Mouse (Mus musculus) CH12.LX (cell line): ENCODE results near the gene Clcnka. TPM values are rescaled to one million over a fixed set of nuclear protein-coding genes. Genes with fewer than 3 reads are reported as not detected.

Experiments
- DNase-seq: peaks from one replicate; pipeline ENCODE4 v3.0.0-alpha.2; 2013; ENCODE audit errors: extremely low read depth
- H3K27ac ChIP-seq: 2 replicates; pipeline ENCODE4 v1.5.1; 2012; ENCODE audit warnings: low read depth, mild to moderate bottlenecking, control low read depth, moderate library complexity; ENCODE audit not compliant: insufficient read depth
- H3K27me3 ChIP-seq: replicated peaks from 2 replicates; pipeline ENCODE3; 2012; ENCODE audit warnings: inconsistent platforms
- H3K36me3 ChIP-seq, 2 experiments: replicated peaks in 1 of 2; 2 replicates each; pipeline versions ENCODE3 to v1.6.1; 2012; ENCODE audit warnings: inconsistent platforms in 1 of 2, low read length in 1 of 2, mild to moderate bottlenecking in 1 of 2, mixed read lengths in 1 of 2, moderate library complexity in 1 of 2; ENCODE audit not compliant: control insufficient read depth in 1 of 2, insufficient read depth in 1 of 2
- H3K4me1 ChIP-seq, 2 experiments: 2 replicates each; pipeline ENCODE4 v1.6.1; 2012; ENCODE audit warnings: inconsistent platforms in 1 of 2, moderate library complexity in 1 of 2; ENCODE audit not compliant: insufficient read depth in 2 of 2, control insufficient read depth in 1 of 2
- H3K4me2 ChIP-seq: 2 replicates; pipeline ENCODE4 v1.6.1; 2012; ENCODE audit warnings: low read depth, mild to moderate bottlenecking, control low read depth; ENCODE audit not compliant: poor library complexity, insufficient read depth, severe bottlenecking
- H3K4me3 ChIP-seq, 3 experiments: fragments of 150-350 bp in 1 of 3; sonication (generic) in 1 of 3; replicated peaks in 1 of 3; 2 replicates each; pipeline versions ENCODE3 to v1.5.1; 2011 to 2012; ENCODE audit warnings: low read depth in 2 of 3, low read length in 2 of 3, mild to moderate bottlenecking in 2 of 3, moderate library complexity in 2 of 3, control low read depth in 1 of 3, improper control_type of control experiment in 1 of 3, inconsistent platforms in 1 of 3, mixed read lengths in 1 of 3; ENCODE audit not compliant: poor library complexity in 1 of 3
- H3K79me2 ChIP-seq: replicated peaks from 2 replicates; pipeline ENCODE4 v1.6.1; 2012; ENCODE audit warnings: mild to moderate bottlenecking, moderate library complexity; ENCODE audit not compliant: control insufficient read depth, poor library complexity, insufficient read depth, severe bottlenecking; ENCODE audit errors: extremely low read depth
- H3K9ac ChIP-seq: 2 replicates; pipeline ENCODE4 v1.6.1; 2012; ENCODE audit warnings: low read depth, mild to moderate bottlenecking, control low read depth, moderate library complexity; ENCODE audit not compliant: insufficient read depth
- H3K9me3 ChIP-seq: replicated peaks from 2 replicates; pipeline ENCODE3; 2012; ENCODE audit warnings: low read length, inconsistent platforms, mixed read lengths
- CHD2 ChIP-seq: IDR thresholded peaks from 2 replicates; pipeline ENCODE4 v1.6.1; 2011; ENCODE audit warnings: low read length, improper control_type of control experiment
- CTCF ChIP-seq, 2 experiments: IDR thresholded peaks in 1 of 2; conservative IDR thresholded peaks in 1 of 2; 2 replicates each; pipeline ENCODE4 v1.5.1; 2011 to 2012; ENCODE audit warnings: low read depth in 2 of 2, low read length in 2 of 2, improper control_type of control experiment in 1 of 2, inconsistent platforms in 1 of 2, mild to moderate bottlenecking in 1 of 2, moderate library complexity in 1 of 2
- E2F4 ChIP-seq: IDR thresholded peaks from 2 replicates; pipeline ENCODE4 v1.6.1; 2011; ENCODE audit warnings: low read depth, low read length, improper control_type of control experiment; ENCODE audit not compliant: insufficient replicate concordance
- ETS1 ChIP-seq: conservative IDR thresholded peaks from 2 replicates; pipeline ENCODE4 v1.6.1; 2012; ENCODE audit warnings: low read depth, mild to moderate bottlenecking, inconsistent platforms, low read length, improper control_type of control experiment, moderate library complexity
- JUN ChIP-seq: IDR thresholded peaks from 2 replicates; pipeline ENCODE4 v1.6.1; 2011; ENCODE audit warnings: low read depth, mild to moderate bottlenecking, low read length, improper control_type of control experiment, moderate library complexity; ENCODE audit not compliant: insufficient read depth
- MAX ChIP-seq: IDR thresholded peaks from 2 replicates; pipeline ENCODE4 v1.6.1; 2011; ENCODE audit warnings: low read length, improper control_type of control experiment
- MYC ChIP-seq: IDR thresholded peaks from 2 replicates; pipeline ENCODE4 v1.6.1; 2011; ENCODE audit warnings: low read depth, mild to moderate bottlenecking, improper control_type of control experiment, low read length
- NELFE ChIP-seq: IDR thresholded peaks from 2 replicates; pipeline ENCODE4 v1.6.1; 2011; ENCODE audit warnings: low read depth, low read length, improper control_type of control experiment
- NRF1 ChIP-seq: IDR thresholded peaks from 2 replicates; pipeline ENCODE4 v1.6.1; 2014; ENCODE audit warnings: low read depth, mild to moderate bottlenecking, inconsistent platforms, low read length, improper control_type of control experiment, moderate library complexity
- RAD21 ChIP-seq: IDR thresholded peaks from 2 replicates; pipeline ENCODE4 v1.6.1; 2011; ENCODE audit warnings: low read depth, mild to moderate bottlenecking, low read length, improper control_type of control experiment, moderate library complexity
- SIN3A ChIP-seq: IDR thresholded peaks from 2 replicates; pipeline ENCODE4 v1.6.1; 2012; ENCODE audit warnings: low read length, improper control_type of control experiment, inconsistent platforms
- SMC3 ChIP-seq: IDR thresholded peaks from 2 replicates; pipeline ENCODE4 v1.6.1; 2011; ENCODE audit warnings: low read depth, low read length, improper control_type of control experiment
- TBP ChIP-seq: conservative IDR thresholded peaks from 2 replicates; pipeline ENCODE4 v1.6.1; 2011; ENCODE audit warnings: low read depth, low read length, improper control_type of control experiment
- TCF12 ChIP-seq: IDR thresholded peaks from 2 replicates; pipeline ENCODE4 v1.6.1; 2014; ENCODE audit warnings: low read depth, mild to moderate bottlenecking, inconsistent platforms, low read length, improper control_type of control experiment
- UBTF ChIP-seq: IDR thresholded peaks from 2 replicates; pipeline ENCODE4 v1.6.1; 2012; ENCODE audit warnings: low read depth, mild to moderate bottlenecking, inconsistent platforms, low read length, improper control_type of control experiment, moderate library complexity
- USF1 ChIP-seq: IDR thresholded peaks from 2 replicates; pipeline ENCODE4 v1.6.1; 2014; ENCODE audit warnings: low read depth, mild to moderate bottlenecking, inconsistent platforms, low read length, improper control_type of control experiment
- ZC3H11A ChIP-seq: IDR thresholded peaks from 2 replicates; pipeline ENCODE4 v1.6.1; 2012; ENCODE audit warnings: low read depth, mild to moderate bottlenecking, inconsistent platforms, low read length, improper control_type of control experiment
- ZMIZ1 ChIP-seq: IDR thresholded peaks from 2 replicates; pipeline ENCODE4 v1.6.1; 2012; ENCODE audit warnings: low read depth, mild to moderate bottlenecking, inconsistent platforms, low read length, improper control_type of control experiment
- dilution Hi-C: fragments of 300-500 bp; cut with MboI; formaldehyde crosslinking; loops from 2 replicates; pipeline ENCODE4 v1.14.3; 2020; ENCODE audit warnings: low sequenced_read_pairs; ENCODE audit not compliant: extremely low pct_unique_long_range_greater_than_20kb, extremely low pct_ligation_motif_present
- in situ Hi-C: fragments of 300-500 bp; cut with MboI; formaldehyde crosslinking; loops from 3 replicates; pipeline ENCODE4 v1.14.3; 2019; ENCODE audit warnings: low sequenced_read_pairs, low pct_ligation_motif_present, low pct_unique_long_range_greater_than_20kb, mixed read lengths
- polyA plus RNA-seq: library from polyadenylated mRNA; unstranded; fragments of >175 nt; gene quantifications from 2 replicates; pipeline ENCODE4 v1.2.1, GENCODE M21; 2012; ENCODE audit warnings: low read depth; ENCODE audit not compliant: insufficient read length
- total RNA-seq, 2 experiments: library from RNA; depleted of rRNA; stranded (reverse); fragments of 300-350 nt in 1 of 2; fragments of >200 nt in 1 of 2; gene quantifications; 2 replicates each; pipeline ENCODE4 v1.2.3; 2012 to 2014

Clcnka gene
- total and polyA plus RNA-seq, 3 experiments = not detected

GRCm38 (mm10) chr4:141351972-141352371, 46.6 kb downstream of the Clcnka start:
- H3K27me3 ChIP-seq = peaks cover 68% of the 10 kb centered on the region
- H3K79me2 ChIP-seq = no peaks in the 10 kb centered on the region
- no peaks in the 10 kb centered on the region for H3K36me3 ChIP-seq
- no peaks in the 10 kb centered on the region for H3K9me3 ChIP-seq
- peaks cover 8 to 19% of the 10 kb centered on the region in 2 experiments; a peak in 3 of 4 replicates for H3K4me1 ChIP-seq
- no peak overlapping the region for H3K4me3 ChIP-seq
- no peak overlapping the region for H3K27ac ChIP-seq
- H3K4me2 ChIP-seq = no peak overlapping the region
- no peak for TF ChIP-seq ZMIZ1
- no peak overlapping the region for H3K9ac ChIP-seq
- DNase-seq = no peak
- dilution Hi-C loops (no loop called here), in situ Hi-C loops (no loop called here)

GRCm38 (mm10) chr4:141350015-141350414, 48.5 kb downstream of the Clcnka start:
- H3K9ac ChIP-seq = no peak overlapping the region
- no peak overlapping the region for H3K4me3 ChIP-seq
- peaks cover 5% of the 10 kb centered on the region for H3K9me3 ChIP-seq
- in situ Hi-C loops (no loop called here), dilution Hi-C loops (no loop called here)
- H3K4me2 ChIP-seq = no peak overlapping the region
- H3K27ac ChIP-seq = no peak overlapping the region
- no peak for DNase-seq
- peaks cover 8 to 19% of the 10 kb centered on the region in 2 experiments; a peak in 3 of 4 replicates for H3K4me1 ChIP-seq
- no peaks in the 10 kb centered on the region for H3K36me3 ChIP-seq
- H3K79me2 ChIP-seq = no peaks in the 10 kb centered on the region
- H3K27me3 ChIP-seq = peaks cover 78% of the 10 kb centered on the region
- TF ChIP-seq UBTF (no peak), ZC3H11A (no peak), SIN3A (no peak), CHD2 (no peak), TBP (no peak), E2F4 (no peak), ETS1 (no peak), NELFE (no peak), USF1 (no peak), MAX (no peak)

GRCm38 (mm10) chr4:141348616-141349015, 49.9 kb downstream of the Clcnka start:
- dilution Hi-C loops (no loop called here), in situ Hi-C loops (no loop called here)
- Histone ChIP-seq H3K27ac (no peak overlapping the region), H3K27me3 (peaks cover 75% of the 10 kb centered on the region), H3K4me2 (no peak overlapping the region), H3K9ac (no peak overlapping the region), H3K4me3 (no peak overlapping the region), H3K36me3 (no peaks in the 10 kb centered on the region), H3K9me3 (peaks cover 5% of the 10 kb centered on the region), H3K79me2 (no peaks in the 10 kb centered on the region), H3K4me1 (peaks cover 3 to 13% of the 10 kb centered on the region in 2 experiments; a peak in 2 of 4 replicates)
- DNase-seq = no peak
- TF ChIP-seq NELFE (no peak), CTCF (conservative IDR thresholded peaks at IDR 0.05 in 1 of 2, IDR thresholded peaks at IDR 0.05 in 1 of 2; ENCODE audit: low read depth in 2 of 2, low read length in 2 of 2) (no peak), RAD21 (no peak), E2F4 (no peak), NRF1 (no peak), MYC (no peak), ZMIZ1 (no peak), TBP (no peak), CHD2 (no peak), JUN (no peak), TCF12 (no peak), SMC3 (no peak)
